Mouse (Mus musculus) limb, embryonic 11.5 days (tissue): ENCODE results near the gene Wdr18. TPM values are rescaled to one million over a fixed set of nuclear protein-coding genes. Genes with fewer than 3 reads are reported as not detected.
A peak's percentile ranks its signal among the peaks of the same experiment; 100 is the strongest.

Experiments used
- ATAC-seq: fragments of 200-750 bp; cut with Nextera tagmentation; 2 replicates; pipeline ENCODE4 v1.8.0; 2017; ENCODE audit warnings: low read depth; ENCODE audit not compliant: insufficient number of reproducible peaks, low FRiP score, low TSS enrichment
- DNase-seq: peaks from one replicate; pipeline ENCODE4 v3.0.0-alpha.2; 2015; ENCODE audit warnings: low spot score
- H3K27ac ChIP-seq: fragments of 300-500 bp; sonication (generic); replicated peaks from 2 replicates; pipeline ENCODE4 v1.5.1; 2014; ENCODE audit warnings: low read depth, mild to moderate bottlenecking, low read length
- H3K27me3 ChIP-seq: fragments of 300-500 bp; sonication (generic); 2 replicates; pipeline ENCODE4 v1.6.1; 2014; ENCODE audit warnings: mild to moderate bottlenecking, low read length, mixed read lengths; ENCODE audit not compliant: control insufficient read depth, insufficient read depth
- H3K36me3 ChIP-seq: fragments of 300-500 bp; sonication (generic); 2 replicates; pipeline ENCODE4 v1.6.1; 2014; ENCODE audit warnings: mild to moderate bottlenecking, low read length, moderate library complexity, mixed read lengths; ENCODE audit not compliant: control insufficient read depth, insufficient read depth
- H3K4me1 ChIP-seq: fragments of 300-500 bp; sonication (generic); 2 replicates; pipeline ENCODE4 v1.6.1; 2014; ENCODE audit warnings: low read length, mixed read lengths; ENCODE audit not compliant: control insufficient read depth, insufficient read depth
- H3K4me2 ChIP-seq: fragments of 300-500 bp; sonication (generic); 2 replicates; pipeline ENCODE4 v1.6.1; 2014; ENCODE audit warnings: low read depth, mild to moderate bottlenecking, moderate library complexity; ENCODE audit not compliant: severe bottlenecking
- H3K4me3 ChIP-seq: fragments of 300-500 bp; sonication (generic); 2 replicates; pipeline ENCODE4 v1.5.1; 2014; ENCODE audit warnings: low read depth, low read length
- H3K9ac ChIP-seq: fragments of 300-500 bp; sonication (generic); 2 replicates; pipeline ENCODE4 v1.6.1; 2014; ENCODE audit warnings: mild to moderate bottlenecking, low read length
- H3K9me3 ChIP-seq: fragments of 300-500 bp; sonication (generic); 2 replicates; pipeline ENCODE4 v1.6.1; 2016; ENCODE audit warnings: low read length; ENCODE audit not compliant: control insufficient read depth
- WGBS: fragments of 180-500 bp; shearing (Covaris S2); extraction: QIAGEN DNeasy Blood & Tissue Kit; methylation state at CpG from one replicate; pipeline ENCODE4 v1.1.7; 2014; 5-methylcytosine and 5-hydroxymethylcytosine counted together
- polyA plus RNA-seq: library from polyadenylated mRNA; unstranded; fragments of >200 nt; fragmentation: Nextera tagmentation; extraction: Ambion mirVana; gene quantifications from 2 replicates; pipeline ENCODE4 v1.2.1, GENCODE M21; 2014

The Wdr18 gene
- polyA plus RNA-seq, 1 experiment from 2014 or later, result 144 TPM

DNA sequence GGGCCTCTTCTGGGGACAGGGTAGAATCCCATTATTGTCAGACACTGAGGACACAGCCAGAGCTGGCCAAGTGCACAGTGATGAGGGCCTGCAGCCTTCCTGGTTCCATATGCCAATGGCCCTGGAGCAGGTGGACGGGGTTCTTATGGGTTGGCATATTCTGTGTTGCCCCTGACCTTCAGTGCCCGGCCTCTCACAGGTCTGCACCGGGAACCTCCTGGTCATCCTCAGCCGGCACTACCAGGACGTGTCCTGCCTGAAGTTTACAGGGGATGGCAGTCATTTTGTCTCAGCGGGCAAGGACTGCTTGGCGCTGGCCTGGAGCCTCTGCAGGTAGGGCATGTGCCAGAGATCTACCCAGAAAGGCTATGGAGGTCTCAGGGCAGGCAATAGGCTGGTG lies 4.8 kb downstream of the Wdr18 start:
- Histone ChIP-seq H3K27ac (no peak overlapping the region), H3K9me3 (no peaks in the 10 kb centered on the region), H3K4me3 (no peak overlapping the region), H3K4me1 (peaks cover 6% of the 10 kb centered on the region; the same call in 1 of the 2 replicates), H3K9ac (0 out of 2 replicates have a peak overlapping the region, but pooled peaks have one; percentile 4), H3K4me2 (no peak overlapping the region), H3K27me3 (no peaks in the 10 kb centered on the region), H3K36me3 (peaks cover 44% of the 10 kb centered on the region)
- no peak for ATAC-seq
- 95% methylated on average over 7 of the region's 7 CpGs for WGBS
- no peak for DNase-seq

DNA sequence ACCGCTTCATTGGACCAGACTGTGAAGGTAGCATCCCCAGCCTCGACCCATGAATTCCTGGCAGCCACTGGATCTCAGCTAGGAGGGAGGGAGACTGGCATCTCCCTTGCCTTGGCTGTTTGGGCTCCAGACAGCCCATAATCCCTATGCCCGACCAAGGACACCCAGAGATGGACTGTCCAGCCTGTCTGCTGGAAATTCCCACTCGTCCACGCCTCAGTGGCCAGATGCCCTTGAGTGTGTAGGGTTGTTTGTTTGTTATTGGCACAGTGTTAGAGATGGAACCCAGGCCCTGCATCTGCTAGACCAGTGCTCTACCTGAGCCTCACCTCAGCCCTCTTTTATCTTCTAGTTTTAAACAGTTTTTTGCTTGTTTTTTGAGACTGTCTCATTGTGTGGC lies 5.4 kb downstream of the Wdr18 start:
- Histone ChIP-seq H3K4me3 (no peak overlapping the region), H3K27ac (no peak overlapping the region), H3K27me3 (no peaks in the 10 kb centered on the region; the same call in 1 of the 2 replicates), H3K4me2 (no peak overlapping the region), H3K4me1 (peaks cover 6% of the 10 kb centered on the region), H3K36me3 (peaks cover 44% of the 10 kb centered on the region), H3K9ac (no peak overlapping the region), H3K9me3 (no peaks in the 10 kb centered on the region)
- 93% methylated on average over 5 of the region's 5 CpGs for WGBS
- DNase-seq (no peak), ATAC-seq (no peak)

DNA sequence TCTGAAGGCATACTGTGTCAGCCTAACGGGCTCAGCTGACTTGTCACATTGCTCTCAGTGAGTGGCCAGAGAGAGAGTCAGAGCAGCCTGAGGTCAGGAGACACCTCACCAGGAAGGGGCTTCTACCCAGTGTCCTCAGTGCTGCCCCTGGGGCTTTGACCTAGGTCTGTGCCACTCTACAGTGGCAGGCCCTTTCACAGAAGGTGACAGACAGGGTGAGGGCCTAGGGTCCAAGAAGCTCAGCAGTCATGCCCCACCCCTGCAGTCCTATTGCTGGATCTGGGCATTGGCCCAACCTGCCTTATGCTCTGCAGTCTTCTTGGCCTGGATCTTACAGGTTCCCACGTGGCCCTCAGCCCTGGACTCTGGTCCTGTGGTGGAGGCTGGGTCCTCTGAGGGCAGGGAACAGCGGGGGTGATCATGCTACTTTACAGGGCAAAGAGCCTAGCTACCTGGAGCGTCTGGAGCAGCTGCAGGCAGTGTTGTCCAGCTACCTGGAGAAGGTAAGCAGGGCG lies 7.0 kb downstream of the Wdr18 start:
- H3K4me2 ChIP-seq, result no peak overlapping the region
- H3K27ac ChIP-seq, result no peak overlapping the region
- no peaks in the 10 kb centered on the region for H3K9me3 ChIP-seq
- peaks cover 13% of the 10 kb centered on the region for H3K4me1 ChIP-seq
- H3K9ac ChIP-seq, result no peak overlapping the region
- peaks cover 44% of the 10 kb centered on the region for H3K36me3 ChIP-seq
- ATAC-seq, result no peak
- H3K4me3 ChIP-seq, result no peak overlapping the region
- WGBS, result 92% methylated on average over 5 of the region's 5 CpGs
- no peak for DNase-seq
- peaks cover 9% of the 10 kb centered on the region for H3K27me3 ChIP-seq

DNA sequence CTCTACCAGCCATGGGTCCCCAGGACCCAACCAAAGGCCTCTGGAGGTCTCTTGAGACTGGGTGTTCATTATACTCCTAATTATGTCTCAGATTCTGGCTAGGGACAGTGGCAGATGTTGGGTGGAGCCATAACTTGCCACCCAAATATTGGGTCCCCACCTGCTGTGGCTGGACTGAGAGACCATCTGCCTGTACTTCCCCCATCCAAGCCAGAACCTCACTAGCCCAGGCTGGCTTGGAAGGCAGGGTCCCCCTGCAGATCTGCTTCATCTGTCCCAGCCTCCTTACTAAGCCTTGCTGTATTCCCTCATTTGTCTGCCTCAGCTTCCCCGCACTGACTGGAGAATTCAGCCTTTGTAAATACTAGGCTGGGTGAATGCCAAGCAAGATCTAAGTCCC lies 8.2 kb downstream of the Wdr18 start:
- H3K36me3 ChIP-seq, result peaks cover 39% of the 10 kb centered on the region
- H3K27me3 ChIP-seq, result peaks cover 9% of the 10 kb centered on the region
- ATAC-seq, result no peak
- no peak overlapping the region for H3K4me3 ChIP-seq
- 90% methylated on average over 1 of the region's 1 CpGs for WGBS
- no peaks in the 10 kb centered on the region for H3K9me3 ChIP-seq
- H3K4me1 ChIP-seq, result peaks cover 13% of the 10 kb centered on the region
- no peak overlapping the region for H3K4me2 ChIP-seq
- H3K9ac ChIP-seq, result no peak overlapping the region
- no peak overlapping the region for H3K27ac ChIP-seq
- DNase-seq, result no peak

DNA sequence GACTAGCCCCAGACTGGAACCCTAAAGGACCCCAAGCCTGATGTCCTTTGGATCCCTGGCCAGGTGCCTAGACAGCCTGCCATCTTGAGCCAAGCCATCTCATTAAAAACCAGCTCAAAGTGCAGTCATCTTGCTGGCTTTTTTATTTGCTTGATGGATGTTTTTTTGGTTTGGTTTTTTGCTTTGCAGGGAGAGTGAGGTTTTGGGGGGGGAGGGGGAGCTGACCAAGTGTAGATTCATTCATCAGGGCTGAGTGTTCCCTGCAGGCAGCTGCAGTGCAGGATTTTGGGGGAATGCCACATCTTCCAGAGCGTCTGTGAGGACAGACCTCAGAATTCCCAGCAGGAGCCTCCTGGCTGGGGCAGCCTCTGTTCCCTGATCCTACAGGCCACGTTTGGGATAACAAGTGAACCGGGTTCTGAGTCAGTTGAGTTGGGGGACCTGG lies 9.2 kb downstream of the Wdr18 start:
- Histone ChIP-seq H3K9me3 (no peaks in the 10 kb centered on the region), H3K4me3 (no peak overlapping the region), H3K27ac (no peak overlapping the region), H3K4me1 (peaks cover 13% of the 10 kb centered on the region), H3K9ac (no peak overlapping the region; the same call in 1 of the 2 replicates), H3K27me3 (peaks cover 9% of the 10 kb centered on the region), H3K36me3 (peaks cover 39% of the 10 kb centered on the region), H3K4me2 (no peak overlapping the region)
- DNase-seq (no peak), ATAC-seq (no peak)
- WGBS, result 21% methylated on average over 3 of the region's 3 CpGs

DNA sequence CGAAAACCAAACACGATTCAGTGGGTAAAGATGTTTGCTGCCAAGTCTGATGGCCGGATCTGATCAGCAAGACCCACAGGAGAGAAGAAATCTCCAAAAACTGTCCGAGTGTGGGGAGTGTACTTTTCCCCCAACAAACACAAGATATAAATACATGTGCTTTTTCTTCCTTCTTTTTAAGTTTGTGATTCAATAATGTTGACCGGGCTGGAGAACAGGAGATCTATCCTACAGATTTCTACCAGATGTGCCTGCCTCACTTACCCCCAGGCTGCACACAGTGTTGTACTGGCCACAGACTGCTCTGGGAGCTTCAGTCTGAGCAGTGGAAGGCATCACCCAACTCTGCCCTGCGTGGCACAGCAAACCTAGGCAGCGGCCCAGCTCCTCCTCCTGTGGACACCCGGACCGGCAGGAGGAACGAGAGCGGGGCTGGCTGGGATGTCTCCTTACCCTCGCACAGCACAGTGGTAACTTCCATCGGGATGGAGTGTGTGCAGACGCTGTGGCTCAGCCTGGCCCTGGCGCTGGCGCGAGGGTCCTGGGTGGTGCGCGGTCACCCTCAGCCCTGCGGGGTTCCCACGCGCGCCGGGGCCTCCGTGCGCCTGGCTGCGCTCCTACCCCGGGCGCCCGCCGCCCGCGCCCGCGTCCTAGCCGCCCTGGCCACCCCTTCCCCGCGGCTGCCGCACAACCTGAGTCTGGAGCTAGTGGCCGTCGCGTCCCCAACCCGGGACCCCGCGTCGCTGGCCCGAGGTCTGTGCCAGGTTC lies 10.6 kb downstream of the Wdr18 start, which contains the start of gene Grin3b:
Gene Grin3b, plus strand, starts transcription at position 301 of the 768 bp plus-strand sequence.
- DNase-seq, result peak; percentile 55
- peak within 1 kb of the TSS; percentile 96 for H3K4me2 ChIP-seq
- H3K9ac ChIP-seq, result peak within 1 kb of the TSS; percentile 63
- no peaks in the 10 kb centered on the region for H3K9me3 ChIP-seq
- 6% methylated on average over 45 of the region's 47 CpGs for WGBS
- H3K4me1 ChIP-seq, result peaks cover 13% of the 10 kb centered on the region
- peak within 1 kb of the TSS; percentile 46 for H3K4me3 ChIP-seq
- ATAC-seq, result peak; percentile 20; the same call in 1 of the 2 replicates
- no peak within 1 kb of the TSS for H3K27ac ChIP-seq
- H3K27me3 ChIP-seq, result peaks cover 9% of the 10 kb centered on the region
- peaks cover 31% of the 10 kb centered on the region for H3K36me3 ChIP-seq

DNA sequence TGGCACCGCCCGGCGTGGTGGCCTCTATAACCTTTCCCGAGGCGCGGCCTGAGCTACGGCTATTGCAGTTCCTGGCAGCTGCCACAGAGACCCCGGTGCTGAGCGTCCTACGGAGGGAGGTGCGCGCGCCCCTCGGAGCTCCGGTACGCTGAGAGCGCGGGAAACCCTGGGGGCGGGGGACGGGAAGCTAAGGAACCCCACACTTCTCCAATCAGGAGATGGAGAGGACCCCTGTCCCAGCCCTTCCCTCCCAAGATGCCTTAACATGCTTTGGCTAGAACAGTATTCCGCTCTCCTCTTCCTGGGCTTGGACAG lies 11.2 kb downstream of the Wdr18 start:
- Histone ChIP-seq H3K27me3 (peaks cover 9% of the 10 kb centered on the region), H3K4me1 (peaks cover 13% of the 10 kb centered on the region), H3K9ac (peak overlapping the region; percentile 63), H3K36me3 (peaks cover 31% of the 10 kb centered on the region), H3K9me3 (no peaks in the 10 kb centered on the region), H3K4me3 (peak overlapping the region; percentile 46), H3K27ac (no peak overlapping the region), H3K4me2 (peak overlapping the region; percentile 96)
- DNase-seq (peak; percentile 67), ATAC-seq (peak; percentile 14; the same call in 1 of the 2 replicates)
- WGBS, result 5% methylated on average over 19 of the region's 21 CpGs

DNA sequence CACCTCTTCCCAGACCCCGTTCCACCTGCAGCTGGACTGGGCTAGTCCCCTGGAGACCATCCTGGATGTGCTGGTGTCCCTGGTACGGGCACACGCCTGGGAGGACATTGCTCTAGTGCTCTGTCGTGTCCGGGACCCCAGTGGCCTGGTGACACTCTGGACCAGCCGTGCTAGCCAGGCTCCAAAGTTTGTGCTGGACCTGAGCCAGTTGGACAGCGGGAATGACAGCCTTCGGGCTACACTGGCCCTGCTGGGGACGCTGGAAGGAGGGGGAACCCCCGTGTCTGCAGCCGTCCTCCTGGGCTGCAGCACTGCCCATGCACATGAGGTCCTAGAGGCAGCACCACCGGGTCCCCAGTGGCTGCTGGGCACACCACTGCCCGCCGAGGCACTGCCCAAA lies 12.9 kb downstream of the Wdr18 start:
- Histone ChIP-seq H3K27ac (no peak overlapping the region), H3K4me1 (peaks cover 13% of the 10 kb centered on the region), H3K4me3 (no peak overlapping the region), H3K36me3 (peaks cover 34% of the 10 kb centered on the region), H3K4me2 (no peak overlapping the region), H3K9me3 (no peaks in the 10 kb centered on the region), H3K27me3 (peaks cover 9% of the 10 kb centered on the region), H3K9ac (no peak overlapping the region)
- DNase-seq (no peak), ATAC-seq (no peak)
- 71% methylated on average over 14 of the region's 14 CpGs for WGBS
